Mouse (Mus musculus) ES-Bruce4 (cell line): ENCODE results near the gene Mrgpre.

ENCODE experiments used
- CTCF ChIP-seq: IDR thresholded peaks from one replicate; pipeline ENCODE4 v1.8.1; 2011; ENCODE audit warnings: low read depth, low read length
- EP300 ChIP-seq: IDR thresholded peaks from 2 replicates; pipeline ENCODE4 v1.6.1; 2011; ENCODE audit warnings: low read depth, low read length; ENCODE audit not compliant: insufficient read depth
- POLR2A ChIP-seq: IDR thresholded peaks from one replicate; pipeline ENCODE4 v1.8.1; 2011; ENCODE audit warnings: low read length; ENCODE audit not compliant: insufficient read depth

DNA sequence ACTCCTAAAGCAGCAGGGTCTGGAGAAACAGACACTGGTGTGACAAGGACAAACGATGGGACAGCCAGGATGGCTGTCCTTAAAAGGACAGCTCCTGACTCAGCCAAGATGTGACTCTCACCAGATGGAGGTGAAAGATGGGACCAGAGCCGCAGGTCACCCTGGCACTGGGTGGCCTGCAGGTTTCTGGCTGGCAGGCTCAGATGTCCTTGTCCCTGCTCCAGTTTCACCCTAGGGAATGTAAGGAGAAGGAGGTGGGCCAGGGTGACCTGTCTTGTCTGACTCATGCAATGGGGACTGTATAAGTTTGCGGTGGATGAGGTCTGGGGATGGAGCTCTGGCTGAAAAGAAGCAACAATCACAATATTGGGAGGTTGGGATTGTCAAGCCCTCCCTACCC is 31.7 kb downstream of the Mrgpre start:
- TF ChIP-seq POLR2A = no peak
- TF ChIP-seq EP300 = no peak
- TF ChIP-seq CTCF = no peak
